Mouse (Mus musculus) midbrain, embryonic 15.5 days (tissue): Measurements from ENCODE around the gene Ndufaf5. TPM values are rescaled to one million over a fixed set of nuclear protein-coding genes. Genes with fewer than 3 reads are reported as not detected.

Source experiments
- ATAC-seq: fragments of 200-750 bp; cut with Nextera tagmentation; replicated peaks from 2 replicates; pipeline ENCODE4 v1.8.0; 2017; ENCODE audit warnings: moderate TSS enrichment
- H3K27ac ChIP-seq: fragments of 300-500 bp; sonication (generic); 2 replicates; pipeline ENCODE4 v1.5.1; 2015; ENCODE audit warnings: mild to moderate bottlenecking, inconsistent platforms
- H3K27me3 ChIP-seq: fragments of 300-500 bp; sonication (generic); replicated peaks from 2 replicates; pipeline ENCODE4 v1.6.1; 2015; ENCODE audit warnings: inconsistent platforms
- H3K36me3 ChIP-seq: fragments of 300-500 bp; sonication (generic); replicated peaks from 2 replicates; pipeline ENCODE4 v1.6.1; 2015; ENCODE audit warnings: inconsistent platforms
- H3K4me1 ChIP-seq: fragments of 300-500 bp; sonication (generic); 2 replicates; pipeline ENCODE4 v1.6.1; 2015; ENCODE audit warnings: inconsistent platforms
- H3K4me2 ChIP-seq: fragments of 300-500 bp; sonication (generic); 2 replicates; pipeline ENCODE4 v1.6.1; 2015; ENCODE audit warnings: inconsistent platforms, mild to moderate bottlenecking, moderate library complexity
- H3K4me3 ChIP-seq: fragments of 300-500 bp; sonication (generic); 2 replicates; pipeline ENCODE4 v1.5.1; 2015; ENCODE audit warnings: mild to moderate bottlenecking, inconsistent platforms
- H3K9ac ChIP-seq: fragments of 300-500 bp; sonication (generic); 2 replicates; pipeline ENCODE4 v1.6.1; 2015; ENCODE audit warnings: mild to moderate bottlenecking, inconsistent platforms
- H3K9me3 ChIP-seq: fragments of 300-500 bp; sonication (generic); 2 replicates; pipeline ENCODE4 v1.6.1; 2016; ENCODE audit warnings: inconsistent platforms
- WGBS: fragments of 180-500 bp; shearing (Covaris S2); methylation state at CpG from one replicate; pipeline ENCODE4 v1.1.7; 2015; ENCODE audit warnings: mixed read lengths; 5-methylcytosine and 5-hydroxymethylcytosine counted together
- polyA plus RNA-seq: library from polyadenylated mRNA; unstranded; fragments of >200 nt; fragmentation: Nextera tagmentation; extraction: Ambion mirVana; gene quantifications from 2 replicates; pipeline ENCODE4 v1.2.1, GENCODE M21; 2015

Ndufaf5 gene
- polyA plus RNA-seq, 1 experiment from 2014 or later: 52.9 TPM

GRCm38 (mm10) chr2:140214519-140215027, 44.1 kb downstream of the Ndufaf5 start:
- Histone ChIP-seq H3K36me3 (no peaks in the 10 kb centered on the region), H3K9me3 (no peaks in the 10 kb centered on the region), H3K4me3 (no peak overlapping the region), H3K27ac (no peak overlapping the region), H3K9ac (no peak overlapping the region), H3K4me2 (no peak overlapping the region), H3K4me1 (no peaks in the 10 kb centered on the region), H3K27me3 (no peaks in the 10 kb centered on the region)
- WGBS: 89% methylated on average over 4 of the region's 4 CpGs
- ATAC-seq: no peak

GRCm38 (mm10) chr2:140215415-140215814, 45.0 kb downstream of the Ndufaf5 start:
- Histone ChIP-seq H3K4me2 (no peak overlapping the region), H3K27me3 (no peaks in the 10 kb centered on the region), H3K4me3 (no peak overlapping the region), H3K27ac (no peak overlapping the region), H3K4me1 (no peaks in the 10 kb centered on the region), H3K36me3 (no peaks in the 10 kb centered on the region), H3K9me3 (no peaks in the 10 kb centered on the region), H3K9ac (no peak overlapping the region)
- whole genome bisulfite sequencing: 62% methylated on average over 2 of the region's 2 CpGs
- no peak for ATAC-seq

- Histone ChIP-seq H3K9ac (no peak overlapping the region), H3K27me3 (no peaks in the 10 kb centered on the region), H3K4me3 (no peak overlapping the region), H3K27ac (no peak overlapping the region), H3K4me2 (no peak overlapping the region), H3K36me3 (no peaks in the 10 kb centered on the region), H3K4me1 (no peaks in the 10 kb centered on the region), H3K9me3 (no peaks in the 10 kb centered on the region)
- WGBS: 86% methylated on average over 1 of the region's 1 CpGs
- ATAC-seq: no peak
Measured at GRCm38 (mm10) chr2:140215965-140216364, 45.5 kb downstream of the Ndufaf5 start.

GRCm38 (mm10) chr2:140220325-140220724, 49.9 kb downstream of the Ndufaf5 start:
- 44% methylated on average over 8 of the region's 8 CpGs for WGBS
- Histone ChIP-seq H3K4me2 (no peak overlapping the region), H3K27ac (no peak overlapping the region), H3K4me3 (no peak overlapping the region), H3K36me3 (no peaks in the 10 kb centered on the region), H3K27me3 (no peaks in the 10 kb centered on the region), H3K4me1 (no peaks in the 10 kb centered on the region), H3K9ac (no peak overlapping the region), H3K9me3 (no peaks in the 10 kb centered on the region)
- no peak for ATAC-seq

- H3K4me2 ChIP-seq: no peak overlapping the region
- H3K9me3 ChIP-seq: no peaks in the 10 kb centered on the region
- WGBS: 67% methylated on average over 1 of the region's 1 CpGs
- H3K36me3 ChIP-seq: no peaks in the 10 kb centered on the region
- H3K4me3 ChIP-seq: no peak overlapping the region
- no peak overlapping the region for H3K27ac ChIP-seq
- H3K9ac ChIP-seq: no peak overlapping the region
- ATAC-seq: no peak
- no peaks in the 10 kb centered on the region for H3K4me1 ChIP-seq
- no peaks in the 10 kb centered on the region for H3K27me3 ChIP-seq
Measured at GRCm38 (mm10) chr2:140230295-140230694, 59.8 kb downstream of the Ndufaf5 start.

- no peak overlapping the region for H3K27ac ChIP-seq
- H3K4me3 ChIP-seq: no peak overlapping the region
- no peak overlapping the region for H3K9ac ChIP-seq
- H3K4me2 ChIP-seq: peak overlapping the region; percentile 20; the same call in 1 of the 2 replicates
- ATAC-seq: peak; percentile 78
- H3K27me3 ChIP-seq: no peaks in the 10 kb centered on the region
- H3K36me3 ChIP-seq: no peaks in the 10 kb centered on the region
- no peaks in the 10 kb centered on the region for H3K9me3 ChIP-seq
- 55% methylated on average over 6 of the region's 6 CpGs for WGBS
- H3K4me1 ChIP-seq: no peaks in the 10 kb centered on the region
Measured at GRCm38 (mm10) chr2:140237245-140237644, 66.8 kb downstream of the Ndufaf5 start.

GRCm38 (mm10) chr2:140242398-140242797, 71.9 kb downstream of the Ndufaf5 start:
- H3K4me3 ChIP-seq: no peak overlapping the region
- no peaks in the 10 kb centered on the region for H3K36me3 ChIP-seq
- H3K9me3 ChIP-seq: no peaks in the 10 kb centered on the region
- no peaks in the 10 kb centered on the region for H3K27me3 ChIP-seq
- 0 out of 2 replicates have a peak, but pooled peaks have one; percentile 25 for ATAC-seq
- WGBS: 46% methylated on average over 5 of the region's 5 CpGs
- peaks cover 4% of the 10 kb centered on the region; the same call in 1 of the 2 replicates for H3K4me1 ChIP-seq
- H3K4me2 ChIP-seq: no peak overlapping the region
- H3K9ac ChIP-seq: no peak overlapping the region
- no peak overlapping the region for H3K27ac ChIP-seq

- H3K4me3 ChIP-seq: no peak overlapping the region
- H3K4me2 ChIP-seq: no peak overlapping the region
- no peak overlapping the region for H3K9ac ChIP-seq
- H3K4me1 ChIP-seq: peaks cover 4% of the 10 kb centered on the region; the same call in 1 of the 2 replicates
- H3K27ac ChIP-seq: no peak overlapping the region
- H3K36me3 ChIP-seq: no peaks in the 10 kb centered on the region
- H3K9me3 ChIP-seq: no peaks in the 10 kb centered on the region
- H3K27me3 ChIP-seq: no peaks in the 10 kb centered on the region
- WGBS: 77% methylated on average over 5 of the region's 5 CpGs
- ATAC-seq: no peak; the same call in 1 of the 2 replicates
Measured at GRCm38 (mm10) chr2:140243105-140243504, 72.7 kb downstream of the Ndufaf5 start.

Other genes with a start within 250 kb of the Ndufaf5 start
- gene Tasp1, start 103.8 kb upstream of the Ndufaf5 start, polyA plus RNA-seq: 20.8 and 21.6 TPM in 2 replicates
- gene Gm17374, start 18.6 kb upstream of the Ndufaf5 start, polyA plus RNA-seq: not detected in 2 replicates
- 14.5 and 16.3 TPM in 2 replicates for gene Esf1, start 85 bp upstream of the Ndufaf5 start, polyA plus RNA-seq
- not detected in 2 replicates for gene Sel1l2, start 219.1 kb downstream of the Ndufaf5 start, polyA plus RNA-seq
- gene Macrod2, start 224.7 kb downstream of the Ndufaf5 start, polyA plus RNA-seq: 84.4 and 90.5 TPM in 2 replicates